Mouse (Mus musculus): Measurements from ENCODE around the gene Grm4.

DNA sequence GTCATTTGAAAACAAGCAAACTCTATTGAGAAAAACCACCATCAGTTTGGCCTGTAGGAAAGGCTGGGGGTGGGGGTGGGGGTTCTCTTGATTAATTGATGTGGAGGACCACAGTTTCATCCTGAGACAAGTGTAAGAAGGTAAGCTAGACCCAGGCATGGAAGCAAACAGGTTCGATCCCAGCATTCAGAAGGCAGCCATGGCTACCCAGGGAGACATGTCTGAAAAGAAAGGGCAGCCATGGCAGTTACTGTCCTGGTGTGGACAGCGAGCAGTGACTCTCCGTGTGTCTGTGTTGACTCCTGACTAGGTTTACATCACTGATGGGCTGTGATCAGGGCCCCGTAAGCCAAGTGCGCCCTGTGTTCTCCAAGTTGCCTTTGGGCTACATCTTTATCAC, at the start of gene Grm4:
- TF ChIP-seq EP300 (IDR thresholded peaks at IDR 0.05; ENCODE audit: low read depth) (no peak), CTCF (IDR thresholded peaks at IDR 0.05; ENCODE audit: low read depth) (no peak)

Data from liver, embryonic 14.5 days (tissue).